In the genomic region with DNA sequence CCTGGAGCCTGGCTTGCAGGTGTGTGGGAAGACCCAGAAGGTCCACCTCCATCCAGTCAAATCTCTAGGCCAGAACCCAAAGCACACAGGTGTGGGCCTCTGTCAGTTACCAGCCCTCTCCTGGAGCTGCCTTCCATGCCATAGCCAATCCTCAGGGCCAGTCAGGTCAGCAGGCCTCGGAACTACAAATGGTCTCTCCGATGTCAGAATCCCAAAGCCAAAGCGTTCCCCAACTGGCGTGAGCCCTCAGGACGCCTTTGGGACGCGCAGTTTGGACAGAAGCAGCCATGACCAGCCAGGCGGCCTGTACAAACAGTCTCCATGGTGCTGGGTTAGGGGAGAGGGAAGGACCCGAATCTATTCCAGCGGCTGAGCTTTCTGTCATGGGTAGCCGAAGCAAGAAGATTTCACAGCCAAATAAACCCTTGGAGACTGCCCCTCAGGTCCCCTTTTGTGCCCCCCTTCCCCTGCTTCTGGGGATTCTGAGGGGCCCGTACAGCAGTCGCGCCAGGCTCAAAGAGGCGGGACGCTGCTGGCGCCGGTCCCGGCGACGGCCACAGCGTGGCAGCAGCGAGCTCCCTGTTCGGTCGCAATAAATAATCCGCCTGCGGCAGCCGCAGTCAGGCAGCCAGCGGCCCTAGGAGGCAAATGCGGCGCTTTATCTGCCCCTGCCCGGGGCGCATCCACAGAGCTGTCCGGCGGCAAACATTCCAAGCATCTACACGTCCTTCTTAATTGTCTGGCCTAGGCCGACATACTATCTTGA, we compare ENCODE assay signal across 7 mouse cellular contexts. TPM values are rescaled to one million over a fixed set of nuclear protein-coding genes. Genes with fewer than 3 reads are reported as not detected.
DNase-seq lines count a peak whose midpoint lies in the region; ATAC-seq and TF ChIP-seq lines count a peak whose summit lies in the region.

No protein-coding gene starts in this region.

- H3K9me3 ChIP-seq in hindbrain, postnatal 0 days (ENCODE audit: low read length), result no peaks in the 10 kb centered on the region
- H3K9me3 ChIP-seq in limb, embryonic 10.5 days (replicated peaks), result no peaks in the 10 kb centered on the region

- H3K27ac ChIP-seq in hindbrain, postnatal 0 days, result no peak overlapping the region
- H3K27ac ChIP-seq in limb, embryonic 10.5 days, result peak overlapping the region; percentile 99

- ATAC-seq in Patski, result peak; percentile 19
- ATAC-seq in hindbrain, postnatal 0 days, result peak; percentile 50
- ATAC-seq in megakaryocyte-erythroid progenitor cell, adult 5-6 weeks (replicated peaks; ENCODE audit: low FRiP score, low TSS enrichment, poor library complexity, severe bottlenecking), result peak; percentile 86

- H3K4me3 ChIP-seq in hindbrain, postnatal 0 days (ENCODE audit: low read length), result peak overlapping the region; percentile 6; the same call in 1 of the 2 replicates
- H3K4me3 ChIP-seq in limb, embryonic 10.5 days, result peak overlapping the region; percentile 90

- CTCF ChIA-PET in Patski (lab: Charles Lee), result interaction anchor here (0.8 to 3.4 kb wide), 13 partner anchors 9 to 209 kb away, joined by 3 to 21 read pairs (median 4); a partner anchor contains a TSS

- no peaks in the 10 kb centered on the region for H3K27me3 ChIP-seq in Patski
- H3K27me3 ChIP-seq in hindbrain, postnatal 0 days (ENCODE audit: insufficient read depth, low read length), result peaks cover 95% of the 10 kb centered on the region
- H3K27me3 ChIP-seq in limb, embryonic 10.5 days (ENCODE audit: low read depth, poor library complexity, severe bottlenecking), result peaks cover 51% of the 10 kb centered on the region

- H3K4me2 ChIP-seq in hindbrain, postnatal 0 days (ENCODE audit: low read depth, low read length), result peak overlapping the region; percentile 25; the same call in 1 of the 2 replicates

- 1% methylated on average over 37 of the region's 37 CpGs for WGBS in hindbrain, postnatal 0 days
- WGBS in limb, embryonic 10.5 days, result under 1% methylated on average over 37 of the region's 37 CpGs

- DNase-seq in Patski (ENCODE audit: low read depth, low spot score), result no peak
- DNase-seq in cerebellum, adult 8-10 months, result peak; percentile 52
- peak; percentile 63 to 70 for DNase-seq in gastrocnemius, adult 8-10 months (ENCODE audit: low spot score in 2 of 2)
- peak; percentile 90 for DNase-seq in hindbrain, postnatal 0 days (ENCODE audit: low spot score)
- peak; percentile 89 for DNase-seq in limb, embryonic 10.5 days (ENCODE audit: low spot score)
- DNase-seq in skeletal muscle tissue, adult 2 months (ENCODE audit: low read depth, low spot score), result peak; percentile 77

- no peaks in the 10 kb centered on the region for H3K4me1 ChIP-seq in hindbrain, postnatal 0 days (ENCODE audit: insufficient read depth, low read length)
- peaks cover 89% of the 10 kb centered on the region for H3K4me1 ChIP-seq in limb, embryonic 10.5 days

- H3K9ac ChIP-seq in hindbrain, postnatal 0 days (replicated peaks; ENCODE audit: low read length), result no peak overlapping the region

- no peaks in the 10 kb centered on the region for H3K36me3 ChIP-seq in hindbrain, postnatal 0 days (ENCODE audit: insufficient read depth, low read length)
- peaks cover 15% of the 10 kb centered on the region; the same call in 1 of the 2 replicates for H3K36me3 ChIP-seq in limb, embryonic 10.5 days

- TF ChIP-seq CTCF in Patski (IDR thresholded peaks at IDR 0.05), result no peak
- peak; percentile 77 for TF ChIP-seq CTCF in hindbrain, postnatal 0 days (IDR thresholded peaks at IDR 0.05; ENCODE audit: low read depth)

- POLR2A ChIA-PET in Patski (lab: Charles Lee), result interaction anchor here (0.5 to 37.4 kb wide), 7 partner anchors 12 to 275 kb away, joined by 3 to 778 read pairs (median 6); a partner anchor contains a TSS

- in situ Hi-C loops in Patski (cut with MboI; ENCODE audit: low pct_unique_long_range_greater_than_20kb), result loop anchor here (25.0 kb wide), 1 partner anchor 499 kb away; no protein-coding TSS in a partner anchor

RNA-seq across cellular contexts. Expression of a gene that starts 1.8 kb away (rescaled TPM):
- polyA plus RNA-seq in Patski (2021), result 12.3 TPM
- 1 to 10 TPM; 1.3 to 2.9 (median 2.0) TPM for total RNA-seq in gastrocnemius, adult 8-10 months (2022)
- total RNA-seq in hindbrain, postnatal 0 days (2014; rRNA removed), result 8.7 and 9.8 TPM in 2 replicates
- polyA plus RNA-seq in hindbrain, postnatal 0 days (2015; fragmentation: Nextera tagmentation; extraction: Ambion mirVana), result 7.9 and 8.8 TPM in 2 replicates
- polyA plus RNA-seq in limb, embryonic 10.5 days (2016; fragmentation: Nextera tagmentation; extraction: Ambion mirVana), result 7.0 and 7.9 TPM in 2 replicates
- 0.77 and 1.4 TPM in 2 replicates for total RNA-seq in megakaryocyte-erythroid progenitor cell, adult 5-6 weeks (2014; fragmentation: Nextera tagmentation)
- not detected in 2 replicates for total RNA-seq in megakaryocyte-erythroid progenitor cell, adult 5-6 weeks (2017)

RNA-seq across cellular contexts. Expression of a gene that starts 1.8 kb away (rescaled TPM):
- polyA plus RNA-seq in Patski (2021), result 8.7 TPM
- under 1 TPM; 0.36 to 0.80 (median 0.51) TPM for total RNA-seq in gastrocnemius, adult 8-10 months (2022)
- total RNA-seq in hindbrain, postnatal 0 days (2014; rRNA removed), result 0.83 and 2.2 TPM in 2 replicates
- polyA plus RNA-seq in hindbrain, postnatal 0 days (2015; fragmentation: Nextera tagmentation; extraction: Ambion mirVana), result not detected in 2 replicates
- 0.79 and 1.2 TPM in 2 replicates for polyA plus RNA-seq in limb, embryonic 10.5 days (2016; fragmentation: Nextera tagmentation; extraction: Ambion mirVana)
- total RNA-seq in megakaryocyte-erythroid progenitor cell, adult 5-6 weeks (2014; fragmentation: Nextera tagmentation), result not detected in 2 replicates
- total RNA-seq in megakaryocyte-erythroid progenitor cell, adult 5-6 weeks (2017), result not detected in 2 replicates

RNA-seq across cellular contexts. Expression of a gene that starts 2.8 kb away (rescaled TPM):
- 13.5 TPM for polyA plus RNA-seq in Patski (2021)
- total RNA-seq in gastrocnemius, adult 8-10 months (2022), result 1 to 10 TPM in 2 of 4 experiments, under 1 TPM in 2; 0.45 to 2.3 (median 1.2) TPM
- total RNA-seq in hindbrain, postnatal 0 days (2014; rRNA removed), result 12.3 and 25.8 TPM in 2 replicates
- 6.0 and 7.7 TPM in 2 replicates for polyA plus RNA-seq in hindbrain, postnatal 0 days (2015; fragmentation: Nextera tagmentation; extraction: Ambion mirVana)
- 3.5 and 4.1 TPM in 2 replicates for polyA plus RNA-seq in limb, embryonic 10.5 days (2016; fragmentation: Nextera tagmentation; extraction: Ambion mirVana)
- total RNA-seq in megakaryocyte-erythroid progenitor cell, adult 5-6 weeks (2014; fragmentation: Nextera tagmentation), result 1.5 TPM in 1 of 2 replicates, not detected in the other
- total RNA-seq in megakaryocyte-erythroid progenitor cell, adult 5-6 weeks (2017), result not detected in 2 replicates

RNA-seq across cellular contexts. Expression of a gene that starts 7.0 kb away (rescaled TPM):
- 21.4 TPM for polyA plus RNA-seq in Patski (2021)
- 1 to 10 TPM; 1.2 to 1.9 (median 1.5) TPM for total RNA-seq in gastrocnemius, adult 8-10 months (2022)
- 99.2 and 108 TPM in 2 replicates for total RNA-seq in hindbrain, postnatal 0 days (2014; rRNA removed)
- 81.7 and 89.4 TPM in 2 replicates for polyA plus RNA-seq in hindbrain, postnatal 0 days (2015; fragmentation: Nextera tagmentation; extraction: Ambion mirVana)
- polyA plus RNA-seq in limb, embryonic 10.5 days (2016; fragmentation: Nextera tagmentation; extraction: Ambion mirVana), result 9.8 and 10.4 TPM in 2 replicates
- 1.1 and 2.6 TPM in 2 replicates for total RNA-seq in megakaryocyte-erythroid progenitor cell, adult 5-6 weeks (2014; fragmentation: Nextera tagmentation)
- total RNA-seq in megakaryocyte-erythroid progenitor cell, adult 5-6 weeks (2017), result 0.56 and 0.76 TPM in 2 replicates

RNA-seq across cellular contexts. Expression of a gene that starts 10.3 kb away (rescaled TPM):
- 51.6 TPM for polyA plus RNA-seq in Patski (2021)
- 1 to 10 TPM; 4.7 to 5.9 (median 5.4) TPM for total RNA-seq in gastrocnemius, adult 8-10 months (2022)
- total RNA-seq in hindbrain, postnatal 0 days (2014; rRNA removed), result 2.6 and 2.9 TPM in 2 replicates
- 1.3 and 3.9 TPM in 2 replicates for polyA plus RNA-seq in hindbrain, postnatal 0 days (2015; fragmentation: Nextera tagmentation; extraction: Ambion mirVana)
- 24.7 and 24.8 TPM in 2 replicates for polyA plus RNA-seq in limb, embryonic 10.5 days (2016; fragmentation: Nextera tagmentation; extraction: Ambion mirVana)
- 3.4 and 4.1 TPM in 2 replicates for total RNA-seq in megakaryocyte-erythroid progenitor cell, adult 5-6 weeks (2014; fragmentation: Nextera tagmentation)
- total RNA-seq in megakaryocyte-erythroid progenitor cell, adult 5-6 weeks (2017), result 2.6 and 3.1 TPM in 2 replicates

Comparison
In these comparisons a context has a peak if more than half of its experiments do, and no peak if none do; other contexts are left out.
1. ATAC-seq: peak in every context shown above with its lines; median percentile 86 in megakaryocyte-erythroid progenitor cell, adult 5-6 weeks; 50 in hindbrain, postnatal 0 days; 19 in Patski.